Mouse (Mus musculus): Measurements from ENCODE around the gene Mpnd. TPM values are rescaled to one million over a fixed set of nuclear protein-coding genes. Genes with fewer than 3 reads are reported as not detected.

Gene Mpnd
- total RNA-seq (2021), result 100 to 1,000 TPM in 1 of 2 experiments, 10 to 100 TPM in 1; 92.6 to 121 TPM

- DNase-seq, result no peak
- intact Hi-C loops (cut with DNase I), result no loop called here
These were observed at the start of gene Mpnd, which contains the start of gene Stap2 for GRCm38 (mm10) chr17:56005415-56006061. Gene Mpnd, plus strand, starts transcription at chr17:56005711. Gene Stap2, minus strand, starts transcription at chr17:56005584.

DNA sequence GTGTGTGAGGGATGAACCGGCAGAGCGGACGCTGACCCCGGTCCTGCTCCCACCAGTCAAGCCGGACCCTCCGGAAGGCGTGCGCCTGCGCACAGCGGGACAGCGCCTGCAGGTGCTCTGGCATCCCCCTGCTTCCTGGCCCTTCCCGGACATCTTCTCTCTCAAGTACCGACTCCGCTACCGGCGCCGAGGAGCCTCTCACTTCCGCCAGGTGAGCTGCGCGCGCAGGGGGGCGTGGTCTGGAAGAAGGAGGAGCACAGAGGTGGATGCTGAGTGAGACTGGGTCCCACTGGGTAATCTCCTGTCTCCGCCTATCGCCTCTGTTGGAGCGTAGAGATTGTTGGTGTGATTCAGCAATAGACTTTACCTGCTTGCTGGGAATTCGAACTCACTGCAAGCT, 49.4 kb upstream of the Mpnd start:
- intact Hi-C loops (cut with DNase I), result no loop called here
- peak; percentile 85 for DNase-seq

DNA sequence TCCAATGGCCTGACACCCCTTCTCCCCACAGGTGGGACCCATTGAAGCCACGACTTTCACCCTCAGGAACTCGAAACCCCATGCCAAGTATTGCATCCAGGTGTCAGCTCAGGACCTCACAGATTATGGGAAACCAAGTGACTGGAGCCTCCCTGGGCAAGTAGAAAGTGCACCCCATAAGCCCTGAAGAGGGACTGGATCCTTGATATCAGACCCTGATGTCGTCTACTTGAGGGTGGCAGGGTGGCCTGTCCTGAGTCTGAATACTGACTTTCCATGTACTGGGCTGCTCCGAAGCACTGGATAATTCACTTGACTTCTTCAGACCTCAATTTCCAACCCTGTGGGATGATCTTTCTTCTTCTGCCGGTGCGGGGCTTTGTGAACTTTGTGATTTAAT, 48.9 kb upstream of the Mpnd start:
- intact Hi-C loops (cut with DNase I), result no loop called here
- no peak for DNase-seq

GRCm38 (mm10) chr17:55957168-55957567, 48.3 kb upstream of the Mpnd start:
- intact Hi-C loops (cut with DNase I), result no loop called here
- DNase-seq, result peak; percentile 81

GRCm38 (mm10) chr17:55957726-55958583, 47.6 kb upstream of the Mpnd start:
- intact Hi-C loops (cut with DNase I), result no loop called here

GRCm38 (mm10) chr17:55958584-55958886, 47.0 kb upstream of the Mpnd start:
- DNase-seq, result no peak
- intact Hi-C loops (cut with DNase I), result no loop called here

More at GRCm38 (mm10) chr17:55957726-55958583, 47.6 kb upstream of the Mpnd start:
- no peak for DNase-seq

- peak; percentile 91 for DNase-seq
- intact Hi-C loops (cut with DNase I), result no loop called here
These were observed 46.4 kb upstream of the Mpnd start, which contains the start of gene Yju2 for GRCm38 (mm10) chr17:55958918-55959728. Gene Yju2, plus strand, starts transcription at chr17:55959099.

GRCm38 (mm10) chr17:55959946-55960740, 45.4 kb upstream of the Mpnd start:
- DNase-seq, result no peak
- intact Hi-C loops (cut with DNase I), result no loop called here

GRCm38 (mm10) chr17:55960791-55961190, 44.7 kb upstream of the Mpnd start:
- DNase-seq, result no peak
- intact Hi-C loops (cut with DNase I), result no loop called here

DNA sequence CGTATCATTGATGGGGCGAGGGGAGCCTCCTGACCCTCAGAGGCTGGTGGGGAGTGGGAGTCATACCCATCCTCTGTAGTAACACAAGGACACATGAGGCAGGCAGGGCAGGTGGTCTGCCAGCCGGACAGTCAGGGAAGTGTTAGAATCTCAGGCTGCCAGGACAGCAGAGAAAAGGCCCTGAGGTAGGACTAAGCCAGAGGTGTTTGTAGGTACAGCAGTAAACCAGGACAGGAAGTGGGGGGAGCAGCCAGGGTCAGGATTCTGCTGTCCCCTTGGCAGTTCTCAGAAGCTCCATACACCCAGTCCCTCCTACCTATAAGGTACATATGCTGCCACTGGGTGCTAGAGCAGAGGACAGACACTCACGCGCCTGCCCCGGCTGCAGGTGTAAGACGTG, 43.9 kb upstream of the Mpnd start:
- intact Hi-C loops (cut with DNase I), result no loop called here

DNA sequence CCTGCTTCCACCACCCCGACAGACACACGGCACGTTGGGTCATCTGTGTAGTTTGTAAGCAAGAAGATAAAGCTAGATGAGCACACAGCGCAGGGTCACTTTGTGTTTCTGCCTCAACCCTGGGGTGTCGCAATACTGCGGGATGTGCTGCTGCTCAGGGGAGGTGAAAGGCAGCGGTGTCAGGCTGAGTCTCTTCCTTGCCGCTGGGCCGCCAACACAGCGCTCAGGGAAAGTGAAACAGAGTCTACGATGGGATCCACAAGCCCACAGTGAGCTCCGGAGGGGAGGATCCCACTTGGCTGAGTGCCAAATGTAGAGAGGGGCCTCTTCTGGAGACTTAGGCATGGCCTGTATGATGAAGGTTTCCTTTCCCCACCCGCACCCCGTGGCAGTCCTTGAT, 42.3 kb upstream of the Mpnd start:
- DNase-seq, result no peak
- intact Hi-C loops (cut with DNase I), result no loop called here

More for the DNA sequence above, 43.9 kb upstream of the Mpnd start:
- DNase-seq, result no peak

DNA sequence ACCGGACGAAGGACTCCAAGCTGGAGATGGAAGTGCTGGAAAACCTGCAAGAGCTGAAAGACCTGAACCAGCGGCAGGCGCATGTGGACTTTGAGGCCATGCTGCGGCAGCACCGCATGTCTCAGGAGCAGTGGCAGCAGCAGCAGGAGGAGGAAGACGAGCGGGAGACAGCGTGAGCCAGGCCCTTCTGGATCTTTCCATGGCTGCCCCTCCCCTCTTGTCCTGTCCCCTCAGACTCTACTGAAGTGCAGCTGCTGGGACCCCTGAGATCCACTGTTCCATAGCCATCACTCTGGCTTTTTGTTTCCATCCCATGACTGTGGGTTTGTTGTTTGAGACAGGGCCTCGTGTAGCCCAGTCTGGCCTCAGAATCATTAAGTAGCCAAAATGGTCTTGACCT, 41.0 kb upstream of the Mpnd start:
- intact Hi-C loops (cut with DNase I), result no loop called here

DNA sequence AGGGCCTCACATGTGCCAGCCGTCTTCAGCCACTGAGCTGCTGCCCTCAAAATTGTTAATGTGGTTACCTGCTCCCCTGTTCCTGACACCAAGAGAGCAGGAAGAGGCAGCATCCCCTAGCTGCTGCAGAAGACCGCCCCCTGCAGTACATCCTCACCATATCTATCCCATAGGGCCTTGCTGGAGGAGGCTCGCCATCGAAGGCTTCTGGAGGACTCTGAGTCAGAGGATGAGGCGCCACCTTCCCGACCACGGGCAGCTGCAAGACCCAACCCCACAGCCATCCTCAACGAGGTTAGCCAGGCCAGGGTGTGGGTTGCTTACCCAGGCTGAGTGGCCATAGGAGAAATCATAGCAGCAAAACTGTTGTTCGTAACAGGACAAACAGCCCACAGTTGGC, 40.5 kb upstream of the Mpnd start:
- no peak for DNase-seq
- intact Hi-C loops (cut with DNase I), result no loop called here

More for the DNA sequence above, 41.0 kb upstream of the Mpnd start:
- DNase-seq, result no peak

DNA sequence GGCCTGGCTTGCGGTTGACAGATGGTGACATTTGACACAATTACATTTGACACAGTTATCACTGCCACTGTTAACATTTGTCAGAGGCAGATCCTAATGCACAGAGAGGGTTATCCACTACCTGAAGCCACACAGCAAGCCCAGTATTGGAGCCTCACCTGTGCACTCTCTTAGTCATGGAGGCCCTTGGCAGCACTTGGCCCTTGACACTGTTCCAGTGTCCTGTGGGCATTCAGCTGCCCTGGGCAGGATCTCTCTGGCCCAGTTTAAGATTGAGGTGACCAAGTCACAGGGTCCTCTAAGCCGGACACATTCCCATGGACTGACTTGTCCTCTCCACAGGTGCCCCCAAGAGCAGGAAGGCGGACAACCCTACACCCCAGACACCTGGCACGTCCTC, 38.3 kb upstream of the Mpnd start:
- no peak for DNase-seq
- intact Hi-C loops (cut with DNase I), result no loop called here

DNA sequence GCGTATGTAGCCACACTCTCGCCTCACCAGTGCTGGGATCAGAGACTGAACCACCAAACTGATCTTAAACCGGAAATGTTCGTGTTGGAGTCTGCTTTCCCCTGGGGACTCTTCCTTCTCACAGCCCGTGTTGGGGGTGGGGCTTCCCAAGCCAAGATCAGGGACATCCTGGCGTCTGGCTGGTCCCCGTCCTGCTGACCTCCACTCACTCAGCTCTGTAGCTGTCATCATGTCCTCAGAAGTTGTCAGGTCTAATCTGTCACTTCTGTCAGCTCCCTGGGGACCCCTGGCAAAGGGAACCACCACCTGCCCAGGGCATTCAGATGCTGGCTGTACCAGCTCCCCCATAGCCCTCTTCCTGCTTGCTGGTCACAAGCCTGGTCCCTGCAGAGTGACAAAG, 37.3 kb upstream of the Mpnd start:
- intact Hi-C loops (cut with DNase I), result no loop called here

GRCm38 (mm10) chr17:55969560-55969959, 36.0 kb upstream of the Mpnd start:
- DNase-seq, result peak; percentile 88
- intact Hi-C loops (cut with DNase I), result no loop called here

More for the DNA sequence above, 37.3 kb upstream of the Mpnd start:
- DNase-seq, result peak; percentile 52

DNA sequence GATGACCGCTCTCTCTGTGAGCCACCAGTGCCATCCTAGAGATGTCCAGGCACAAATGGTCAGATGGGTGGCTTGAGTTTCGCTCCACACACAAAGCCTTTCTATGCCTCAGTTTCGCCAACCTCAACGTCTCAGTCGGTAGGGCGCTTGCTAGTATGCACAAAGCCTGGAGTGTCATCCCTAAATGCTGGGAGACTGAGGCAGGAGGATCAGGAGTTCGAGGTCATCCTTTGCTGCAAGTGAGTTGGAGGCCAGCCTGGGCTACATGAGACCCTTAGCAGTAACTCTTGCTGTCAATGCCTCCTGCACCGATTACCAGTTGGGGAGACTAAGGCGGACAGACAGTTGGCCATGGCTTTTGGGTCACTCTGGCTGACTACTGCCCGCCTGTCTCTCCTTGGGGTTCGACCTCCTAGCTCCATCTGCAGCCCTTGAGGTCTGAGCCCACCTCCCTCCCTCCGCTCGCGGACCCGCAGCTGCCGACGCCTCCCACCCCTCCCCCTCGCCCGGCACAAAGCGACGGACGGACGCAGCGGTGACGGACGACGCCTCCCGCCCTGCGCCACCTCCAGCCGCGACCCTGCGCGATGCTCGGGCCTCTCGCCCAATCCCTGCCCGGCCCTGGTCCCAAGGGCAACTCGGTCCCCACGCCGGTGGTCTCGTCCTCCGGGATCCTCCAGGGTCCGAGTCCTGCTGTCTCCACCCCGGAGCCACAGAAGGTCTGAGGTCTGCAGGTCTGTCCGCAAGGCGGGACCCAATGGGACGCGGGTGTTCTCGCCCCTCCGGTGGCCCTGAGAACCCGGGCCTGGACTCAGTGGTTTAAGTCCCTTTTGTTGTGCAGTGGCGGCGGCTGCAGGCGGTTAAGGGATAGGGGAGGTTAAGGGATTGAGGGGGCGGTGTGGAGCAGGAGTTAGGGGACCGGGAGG, 35.3 kb upstream of the Mpnd start, which contains the start of gene Shd:
Shd (plus strand) TSS at position 502 of the 926 bp plus-strand sequence.
- intact Hi-C loops (cut with DNase I), result no loop called here
- DNase-seq, result peak; percentile 80

GRCm38 (mm10) chr17:55971453-55971852, 34.1 kb upstream of the Mpnd start:
- intact Hi-C loops (cut with DNase I), result no loop called here
- no peak for DNase-seq

DNA sequence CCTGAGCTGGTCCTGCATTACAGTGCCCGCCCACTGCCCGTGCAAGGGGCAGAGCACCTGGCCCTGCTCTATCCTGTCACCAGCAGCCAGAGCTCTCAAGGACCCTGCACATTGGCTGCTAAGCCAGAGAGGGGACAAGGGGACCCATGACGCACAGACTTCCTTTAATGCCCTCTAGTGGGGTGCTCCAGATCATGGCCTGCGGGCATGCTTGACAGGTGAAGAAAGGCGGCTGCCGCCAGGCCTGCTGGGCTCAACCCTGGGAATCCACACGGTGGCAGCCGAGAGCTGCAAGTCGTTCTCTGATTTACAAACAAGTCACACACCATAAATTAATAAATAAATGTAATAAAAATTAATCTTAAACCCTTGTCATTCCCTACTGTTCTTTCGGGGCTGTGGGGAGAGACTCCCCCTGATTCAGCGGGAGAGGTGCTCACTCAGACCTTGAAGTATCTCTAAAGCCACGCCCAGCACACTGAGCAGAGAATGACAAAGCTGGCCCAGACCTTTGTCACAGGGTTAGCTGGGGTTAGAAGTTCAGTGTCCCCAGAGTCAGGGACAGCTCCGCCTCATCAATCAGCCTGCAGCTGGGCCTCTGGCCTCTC, 29.2 kb upstream of the Mpnd start:
- peak; percentile 84 for DNase-seq
- intact Hi-C loops (cut with DNase I), result no loop called here

All from left cerebral cortex, postnatal 4 days (tissue).